Mouse (Mus musculus): ENCODE measurements around the gene Bcl3.

DNA sequence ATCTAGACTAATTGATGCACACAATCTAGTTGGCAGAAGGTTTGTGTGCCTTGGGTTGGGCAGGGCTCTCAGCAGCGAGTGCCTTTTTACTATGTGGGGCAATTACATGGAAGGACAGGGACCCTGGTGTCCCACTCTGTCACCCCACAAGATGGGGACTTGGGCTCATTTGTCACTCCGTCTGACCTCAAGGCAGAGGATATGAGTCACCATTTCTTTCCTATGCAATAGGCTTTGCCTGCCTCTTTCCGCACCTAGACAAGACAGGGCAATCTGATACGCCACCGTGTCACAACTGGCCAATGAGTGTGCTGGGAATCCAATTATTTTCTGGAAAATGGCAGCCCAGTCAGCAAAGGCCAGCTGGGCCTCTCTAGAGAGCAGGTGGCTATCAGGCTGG is 33.1 kb upstream of the Bcl3 start:
- no peak for TF ChIP-seq CTCF (IDR thresholded peaks at IDR 0.05; ENCODE audit: control insufficient read depth, insufficient read depth, low read length)
- no peak for TF ChIP-seq POLR2A (IDR thresholded peaks at IDR 0.05; ENCODE audit: borderline replicate concordance, control insufficient read depth, low read depth, low read length)

Data from bone marrow, adult 2 months (tissue).